Mouse (Mus musculus) heart, postnatal 0 days (tissue): ENCODE results near the gene Elfn1.

ENCODE experiments used
- CTCF ChIP-seq: IDR thresholded peaks from 2 replicates; pipeline ENCODE4 v1.5.1; 2016; ENCODE audit warnings: antibody characterized with exemption, control low read depth, low read depth
- EP300 ChIP-seq: IDR thresholded peaks from 2 replicates; pipeline ENCODE4 v1.6.1; 2016; ENCODE audit warnings: antibody characterized with exemption, low read depth

DNA sequence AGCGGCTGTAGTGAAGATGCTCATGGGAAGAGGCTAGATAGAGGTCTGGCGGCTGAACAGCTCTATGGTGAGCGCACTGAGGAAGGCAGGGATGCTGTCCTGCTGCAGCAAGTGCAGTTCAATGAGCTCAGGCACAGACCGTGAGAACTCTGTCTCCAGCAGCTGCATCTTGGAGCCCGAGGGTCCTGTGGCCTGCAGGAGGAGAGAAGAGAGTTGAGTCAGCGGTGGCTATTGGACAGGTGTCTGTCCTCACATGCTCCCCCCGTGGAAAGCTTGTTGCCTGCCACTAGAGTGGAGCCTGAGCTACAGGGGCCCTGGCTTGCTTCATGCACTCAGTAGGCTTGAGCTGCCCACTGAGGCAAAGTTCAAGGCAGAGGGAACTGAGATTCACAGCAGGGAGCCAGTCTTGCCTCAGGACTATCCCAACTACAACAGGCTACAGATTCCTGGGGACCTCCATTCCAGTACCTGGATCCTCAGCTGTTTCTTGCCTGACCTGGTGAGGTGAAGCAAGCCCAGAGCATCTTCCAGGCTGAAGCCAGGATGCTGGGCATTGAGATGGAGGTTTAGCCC, 101.4 kb downstream of the Elfn1 start:
- TF ChIP-seq CTCF, result no peak
- TF ChIP-seq EP300, result no peak
